Mouse (Mus musculus) forebrain, postnatal 0 days (tissue): ENCODE measurements around the gene Tnxb. TPM values are rescaled to one million over a fixed set of nuclear protein-coding genes. Genes with fewer than 3 reads are reported as not detected.

Experiments
- ATAC-seq: fragments of 200-750 bp; cut with Nextera tagmentation; 2 replicates; pipeline ENCODE4 v1.8.0; 2017; ENCODE audit warnings: mild to moderate bottlenecking, moderate library complexity
- DNase-seq: peaks from one replicate; pipeline ENCODE4 v3.0.0-alpha.2; 2015
- H3K27ac ChIP-seq: fragments of 300-500 bp; sonication (generic); 2 replicates; pipeline ENCODE4 v1.5.1; 2014; ENCODE audit warnings: low read depth, mild to moderate bottlenecking, antibody characterized with exemption, low read length, moderate library complexity, mixed read lengths
- H3K27me3 ChIP-seq: fragments of 300-500 bp; sonication (generic); 2 replicates; pipeline ENCODE4 v1.6.1; 2014; ENCODE audit warnings: mild to moderate bottlenecking, low read length, mixed read lengths; ENCODE audit not compliant: insufficient read depth
- H3K36me3 ChIP-seq: fragments of 300-500 bp; sonication (generic); 2 replicates; pipeline ENCODE4 v1.6.1; 2014; ENCODE audit warnings: mild to moderate bottlenecking, moderate library complexity; ENCODE audit not compliant: insufficient read depth
- H3K4me1 ChIP-seq: fragments of 300-500 bp; sonication (generic); 2 replicates; pipeline ENCODE4 v1.6.1; 2014; ENCODE audit warnings: antibody characterized with exemption; ENCODE audit not compliant: insufficient read depth
- H3K4me2 ChIP-seq: fragments of 300-500 bp; sonication (generic); 2 replicates; pipeline ENCODE4 v1.6.1; 2014; ENCODE audit warnings: low read depth, mild to moderate bottlenecking, moderate library complexity
- H3K4me3 ChIP-seq: fragments of 300-500 bp; sonication (generic); 2 replicates; pipeline ENCODE4 v1.5.1; 2014; ENCODE audit warnings: low read depth, low read length, mixed read lengths
- H3K9ac ChIP-seq: fragments of 300-500 bp; sonication (generic); 2 replicates; pipeline ENCODE4 v1.6.1; 2014; ENCODE audit warnings: mild to moderate bottlenecking
- H3K9me3 ChIP-seq: fragments of 300-500 bp; sonication (generic); 2 replicates; pipeline ENCODE4 v1.6.1; 2016; ENCODE audit warnings: low read length
- CTCF ChIP-seq: sonication (generic); IDR thresholded peaks from 2 replicates; pipeline ENCODE4 v1.5.1; 2016; ENCODE audit warnings: antibody characterized with exemption, control low read depth, low read depth
- WGBS: fragments of 180-500 bp; shearing (Covaris S2); extraction: QIAGEN DNeasy Blood & Tissue Kit; methylation state at CpG from one replicate; pipeline ENCODE4 v1.1.7; 2014; 5-methylcytosine and 5-hydroxymethylcytosine counted together
- polyA plus RNA-seq: library from polyadenylated mRNA; unstranded; fragments of >200 nt; fragmentation: Nextera tagmentation; extraction: Ambion mirVana; gene quantifications from 2 replicates; pipeline ENCODE4 v1.2.1, GENCODE M21; 2015
- total RNA-seq: library from RNA; depleted of rRNA; stranded (reverse); fragments of >200 nt; gene quantifications from 2 replicates; pipeline ENCODE4 v1.2.3, GENCODE M21; 2014; rRNA removed

Gene Tnxb
- total RNA-seq (1.0 and 1.7 TPM in 2 replicates), polyA plus RNA-seq (0.08 and 0.16 TPM in 2 replicates)

GRCm38 (mm10) chr17:34670235-34670634, at the start of gene Tnxb:
Gene Tnxb (plus strand): TSS chr17:34670535.
- Histone ChIP-seq H3K27ac (no peak within 1 kb of the TSS), H3K36me3 (no peaks in the 10 kb centered on the region), H3K4me2 (peak within 1 kb of the TSS; percentile 54), H3K27me3 (peaks cover 44% of the 10 kb centered on the region), H3K9ac (peak within 1 kb of the TSS; percentile 36; the same call in 1 of the 2 replicates), H3K9me3 (no peaks in the 10 kb centered on the region), H3K4me1 (peaks cover 4% of the 10 kb centered on the region; the same call in 1 of the 2 replicates), H3K4me3 (peak within 1 kb of the TSS; percentile 30)
- no peak for TF ChIP-seq CTCF
- DNase-seq (no peak), ATAC-seq (no peak)
- 55% methylated on average over 7 of the region's 7 CpGs for WGBS

GRCm38 (mm10) chr17:34621006-34621405, 49.3 kb upstream of the Tnxb start:
- DNase-seq (no peak), ATAC-seq (no peak)
- no peak for TF ChIP-seq CTCF
- Histone ChIP-seq H3K9me3 (no peaks in the 10 kb centered on the region), H3K4me3 (no peak overlapping the region), H3K36me3 (peaks cover 31% of the 10 kb centered on the region), H3K4me2 (no peak overlapping the region), H3K27ac (no peak overlapping the region), H3K4me1 (peaks cover under 1% of the 10 kb centered on the region; the same call in 1 of the 2 replicates), H3K9ac (no peak overlapping the region), H3K27me3 (no peaks in the 10 kb centered on the region)
- 94% methylated on average over 8 of the region's 8 CpGs for WGBS

- WGBS, result 81% methylated on average over 9 of the region's 9 CpGs
- DNase-seq, result no peak
- no peak overlapping the region for H3K9ac ChIP-seq
- H3K4me2 ChIP-seq, result no peak overlapping the region
- H3K36me3 ChIP-seq, result peaks cover 24% of the 10 kb centered on the region
- peaks cover 10% of the 10 kb centered on the region for H3K4me1 ChIP-seq
- no peaks in the 10 kb centered on the region for H3K9me3 ChIP-seq
- no peak overlapping the region for H3K27ac ChIP-seq
- peak; percentile 46 for TF ChIP-seq CTCF
- no peak for ATAC-seq
- H3K27me3 ChIP-seq, result no peaks in the 10 kb centered on the region
- H3K4me3 ChIP-seq, result no peak overlapping the region
Measured at GRCm38 (mm10) chr17:34623161-34623560, 47.2 kb upstream of the Tnxb start.

- Histone ChIP-seq H3K27me3 (no peaks in the 10 kb centered on the region), H3K27ac (no peak overlapping the region), H3K4me2 (no peak overlapping the region), H3K4me3 (no peak overlapping the region), H3K9me3 (no peaks in the 10 kb centered on the region), H3K4me1 (peaks cover 21% of the 10 kb centered on the region), H3K9ac (no peak overlapping the region), H3K36me3 (peaks cover 22% of the 10 kb centered on the region)
- ATAC-seq (no peak), DNase-seq (no peak)
- WGBS, result 98% methylated on average over 3 of the region's 3 CpGs
- no peak for TF ChIP-seq CTCF
Measured at GRCm38 (mm10) chr17:34624981-34625380, 45.4 kb upstream of the Tnxb start.

GRCm38 (mm10) chr17:34626062-34626772, 44.1 kb upstream of the Tnxb start:
- DNase-seq (no peak), ATAC-seq (no peak)
- peaks cover 17% of the 10 kb centered on the region for H3K36me3 ChIP-seq
- H3K9me3 ChIP-seq, result no peaks in the 10 kb centered on the region
- TF ChIP-seq CTCF, result no peak
- WGBS, result 53% methylated on average over 16 of the region's 16 CpGs
- peaks cover 21% of the 10 kb centered on the region for H3K4me1 ChIP-seq
- H3K27me3 ChIP-seq, result no peaks in the 10 kb centered on the region
- H3K4me3 ChIP-seq, result peak overlapping the region; percentile 55
- peak overlapping the region; percentile 54 for H3K9ac ChIP-seq
- H3K27ac ChIP-seq, result no peak overlapping the region
- peak overlapping the region; percentile 92 for H3K4me2 ChIP-seq

- Histone ChIP-seq H3K4me3 (peak overlapping the region; percentile 55), H3K4me2 (peak overlapping the region; percentile 92), H3K36me3 (peaks cover 17% of the 10 kb centered on the region), H3K27me3 (no peaks in the 10 kb centered on the region), H3K4me1 (peaks cover 26% of the 10 kb centered on the region), H3K9me3 (no peaks in the 10 kb centered on the region), H3K9ac (peak overlapping the region; percentile 54), H3K27ac (peak overlapping the region; percentile 92)
- DNase-seq, result peak; percentile 66
- TF ChIP-seq CTCF, result peak; percentile 70
- ATAC-seq, result peak; percentile 42
- WGBS, result 2% methylated on average over 18 of the region's 18 CpGs
Measured at GRCm38 (mm10) chr17:34626773-34627092, 43.6 kb upstream of the Tnxb start.

- peak; percentile 92 for DNase-seq
- Histone ChIP-seq H3K9me3 (no peaks in the 10 kb centered on the region), H3K27me3 (no peaks in the 10 kb centered on the region), H3K4me3 (peak overlapping the region; percentile 55), H3K9ac (peak overlapping the region; percentile 54), H3K4me1 (peaks cover 28% of the 10 kb centered on the region), H3K4me2 (peak overlapping the region; percentile 92), H3K27ac (peak overlapping the region; percentile 92), H3K36me3 (peaks cover 14% of the 10 kb centered on the region)
- no peak for TF ChIP-seq CTCF
- 1% methylated on average over 37 of the region's 45 CpGs for WGBS
- ATAC-seq, result peak; percentile 80
Measured at GRCm38 (mm10) chr17:34627093-34627942, 43.0 kb upstream of the Tnxb start.
